Mouse (Mus musculus) heart, adult 2 months (tissue): ENCODE data around the gene Lrrfip2.

Experiments used
- CTCF ChIP-seq: fragments of 200-600 bp; IDR thresholded peaks from 2 replicates; pipeline ENCODE4 v1.8.1; 2022; ENCODE audit warnings: antibody characterized with exemption, mild to moderate bottlenecking, moderate library complexity
- EP300 ChIP-seq: fragments of 200-500 bp; IDR thresholded peaks from 2 replicates; pipeline ENCODE4 v1.6.1; 2011; ENCODE audit warnings: low read depth, low read length, control low read depth; ENCODE audit not compliant: insufficient read depth
- POLR2A ChIP-seq: fragments of 200-500 bp; IDR thresholded peaks from 2 replicates; pipeline ENCODE4 v1.6.1; 2011; ENCODE audit warnings: mild to moderate bottlenecking, low read depth, low read length, control low read depth; ENCODE audit not compliant: insufficient read depth

DNA sequence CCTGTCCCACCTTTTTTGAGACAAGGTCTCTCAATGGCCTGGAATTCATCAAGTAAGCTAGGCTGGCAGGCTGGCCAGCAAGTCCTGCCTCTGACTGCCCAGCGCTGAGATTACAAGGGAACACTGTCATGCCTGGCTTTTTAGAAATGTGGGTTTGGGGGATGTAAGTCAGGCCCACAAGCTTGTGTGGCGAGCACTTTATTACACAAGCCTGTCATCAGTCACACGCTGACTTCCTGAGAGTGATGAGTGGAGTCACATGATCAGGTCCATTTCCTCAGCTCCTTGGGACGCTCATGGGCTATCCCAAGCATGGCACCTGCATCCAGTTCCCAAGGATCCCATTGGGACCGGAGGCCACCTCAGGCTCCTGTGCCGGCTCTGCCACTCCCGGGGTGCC, 21.7 kb upstream of the Lrrfip2 start:
- no peak for TF ChIP-seq POLR2A
- no peak for TF ChIP-seq CTCF
- no peak for TF ChIP-seq EP300
